In genomic region chr12:31444131-31444546, GRCm38 (mm10) we compare ENCODE assay signal across 9 mouse cellular contexts. TPM values are rescaled to one million over a fixed set of nuclear protein-coding genes. Genes with fewer than 3 reads are reported as not detected.
DNase-seq lines count a peak whose midpoint lies in the region; ATAC-seq and TF ChIP-seq lines count a peak whose summit lies in the region.
"Had no signal": no experiment of that assay in that cellular context is flagged by ENCODE, and none has a peak within 500 bp of the region (broad histone marks: within the 10 kb centered on the region; RNA-seq: fewer than 3 reads in every experiment).

No protein-coding gene starts in this region.

- H3K27me3 ChIP-seq in kidney, adult 2 months (replicated peaks; ENCODE audit: control insufficient read depth, insufficient read depth, low read length) = peaks cover 3% of the 10 kb centered on the region; the same call in 1 of the 2 replicates
- no peaks in the 10 kb centered on the region for H3K27me3 ChIP-seq in embryonic facial prominence, embryonic 15.5 days

- H3K9ac ChIP-seq in embryonic facial prominence, embryonic 15.5 days = no peak overlapping the region

- no peak overlapping the region for H3K4me3 ChIP-seq in kidney, adult 2 months (ENCODE audit: insufficient read depth, low read depth, low read length)
- H3K4me3 ChIP-seq in embryonic facial prominence, embryonic 15.5 days (replicated peaks) = no peak overlapping the region

- H3K9me3 ChIP-seq in embryonic facial prominence, embryonic 15.5 days (replicated peaks) = no peaks in the 10 kb centered on the region

- TF ChIP-seq CTCF in kidney, adult 2 months (conservative IDR thresholded peaks at IDR 0.05; ENCODE audit: insufficient read depth, insufficient read length, low read depth, low read length) = no peak

- H3K4me2 ChIP-seq in embryonic facial prominence, embryonic 15.5 days (replicated peaks) = peak overlapping the region; percentile 1; the same call in 1 of the 2 replicates

- no peaks in the 10 kb centered on the region for H3K36me3 ChIP-seq in kidney, adult 2 months (ENCODE audit: control insufficient read depth, insufficient read depth, low read length)
- no peaks in the 10 kb centered on the region for H3K36me3 ChIP-seq in embryonic facial prominence, embryonic 15.5 days

- ATAC-seq in embryonic facial prominence, embryonic 15.5 days (ENCODE audit: insufficient number of reproducible peaks, low FRiP score, low TSS enrichment, low read depth) = no peak
- ATAC-seq in megakaryocyte-erythroid progenitor cell, adult 5-6 weeks (replicated peaks; ENCODE audit: low FRiP score, low TSS enrichment, poor library complexity, severe bottlenecking) = peak; percentile 57; the same call in 1 of the 2 replicates

- no peak overlapping the region for H3K27ac ChIP-seq in kidney, adult 2 months (ENCODE audit: insufficient read depth, low read depth, low read length)
- H3K27ac ChIP-seq in embryonic facial prominence, embryonic 15.5 days (replicated peaks) = no peak overlapping the region

- WGBS in kidney, adult 2 months = 1% methylated on average over 11 of the region's 11 CpGs
- WGBS in embryonic facial prominence, embryonic 15.5 days = under 1% methylated on average over 11 of the region's 11 CpGs

- TF ChIP-seq POLR2A in kidney, adult 2 months (IDR thresholded peaks at IDR 0.05; ENCODE audit: low read depth, low read length) = no peak

- H3K4me1 ChIP-seq in kidney, adult 2 months (ENCODE audit: control insufficient read depth, insufficient read depth, low read length) = no peaks in the 10 kb centered on the region
- 0 out of 2 replicates have a peak, but pooled peaks cover 4% of the 10 kb centered on the region for H3K4me1 ChIP-seq in embryonic facial prominence, embryonic 15.5 days

- DNase-seq in kidney, postnatal 10 days = peak; percentile 23
- no peak for DNase-seq in kidney, adult 2 months
- DNase-seq in induced T-regulatory cell, adult 2 months (ENCODE audit: low read depth) = peak; percentile 4
- DNase-seq in yolk sac, embryonic 10.5 days (ENCODE audit: low spot score) = peak; percentile 43
- DNase-seq in left cerebral cortex, adult 8-10 months (ENCODE audit: low spot score in 2 of 2) = no peak
- no peak for DNase-seq in spleen, adult 12 weeks (ENCODE audit: low spot score)

RNA-seq across cellular contexts. Expression of gene Slc26a3, which starts 53.5 kb away (rescaled TPM):
- polyA plus RNA-seq in kidney, adult 2 months (2012; rRNA removed) = 0.05 and 0.15 TPM in 2 replicates
- polyA plus RNA-seq in embryonic facial prominence, embryonic 15.5 days (2015; fragmentation: Nextera tagmentation; extraction: Ambion mirVana) = 0.12 and 0.13 TPM in 2 replicates
- not detected in 2 replicates for total RNA-seq in megakaryocyte-erythroid progenitor cell, adult 5-6 weeks (2014; fragmentation: Nextera tagmentation)
- total RNA-seq in megakaryocyte-erythroid progenitor cell, adult 5-6 weeks (2017) = not detected in 2 replicates
- under 1 TPM in 3 of 4 experiments, not detected in 1; 0.15 to 0.23 (median 0.18) TPM for total RNA-seq in left cerebral cortex, adult 8-10 months (2022)
- polyA plus RNA-seq: spleen, adult 2 months had no signal

RNA-seq across cellular contexts. Expression of gene Cbll1, which starts 55.3 kb away (rescaled TPM):
- 4.7 and 7.3 TPM in 2 replicates for polyA plus RNA-seq in kidney, adult 2 months (2012; rRNA removed)
- polyA plus RNA-seq in embryonic facial prominence, embryonic 15.5 days (2015; fragmentation: Nextera tagmentation; extraction: Ambion mirVana) = 10.5 and 14.9 TPM in 2 replicates
- 27.1 and 53.1 TPM in 2 replicates for total RNA-seq in megakaryocyte-erythroid progenitor cell, adult 5-6 weeks (2014; fragmentation: Nextera tagmentation)
- 6.8 and 8.8 TPM in 2 replicates for total RNA-seq in megakaryocyte-erythroid progenitor cell, adult 5-6 weeks (2017)
- total RNA-seq in left cerebral cortex, adult 8-10 months (2022) = 10 to 100 TPM; 20.5 to 22.0 (median 21.3) TPM

Comparison
In these comparisons a context has a peak if more than half of its experiments do, and no peak if none do; other contexts are left out.
1. DNase-seq: peak in kidney, postnatal 10 days (single experiment), induced T-regulatory cell, adult 2 months (single experiment) and yolk sac, embryonic 10.5 days (single experiment); none in kidney, adult 2 months (single experiment), left cerebral cortex, adult 8-10 months (0 of 2) and spleen, adult 12 weeks (single experiment).